ENCODE assay signal across 9 mouse cellular contexts in genomic region chr2:102901828-102902223, GRCm38 (mm10). TPM values are rescaled to one million over a fixed set of nuclear protein-coding genes. Genes with fewer than 3 reads are reported as not detected.
DNase-seq lines count a peak whose midpoint lies in the region; ATAC-seq and TF ChIP-seq lines count a peak whose summit lies in the region.
"Had no signal": no experiment of that assay in that cellular context is flagged by ENCODE, and none has a peak within 500 bp of the region (broad histone marks: within the 10 kb centered on the region; RNA-seq: fewer than 3 reads in every experiment).

No protein-coding gene starts in this region.

- peak overlapping the region; percentile 67 for H3K9ac ChIP-seq in heart, embryonic 15.5 days
- H3K9ac ChIP-seq in hindbrain, embryonic 15.5 days, result no peak overlapping the region
- no peak overlapping the region for H3K9ac ChIP-seq in midbrain, embryonic 13.5 days (replicated peaks)

- DNase-seq in heart, adult 9 months (ENCODE audit: low spot score in 2 of 2), result no peak
- no peak for DNase-seq in cerebellum, adult 18-20 months
- DNase-seq in urinary bladder, postnatal 4 days (ENCODE audit: low spot score in 2 of 2), result no peak
- DNase-seq in layer of hippocampus, postnatal 25 days (ENCODE audit: extremely low spot score in 1 of 2, low spot score in 1 of 2), result no peak
- DNase-seq: cerebellum, adult 11 months had no signal

- no peak for TF ChIP-seq POLR2A in bone marrow, adult 2 months (IDR thresholded peaks at IDR 0.05; ENCODE audit: borderline replicate concordance, control insufficient read depth, low read depth, low read length)

- peak overlapping the region; percentile 84 for H3K27ac ChIP-seq in heart, embryonic 15.5 days
- no peak overlapping the region for H3K27ac ChIP-seq in bone marrow, adult 2 months (ENCODE audit: control insufficient read depth, insufficient read depth, low read depth, low read length, poor library complexity)
- H3K27ac ChIP-seq in hindbrain, embryonic 15.5 days (replicated peaks), result no peak overlapping the region
- no peak overlapping the region for H3K27ac ChIP-seq in midbrain, embryonic 13.5 days

- 12% methylated on average over 3 of the region's 3 CpGs for WGBS in heart, embryonic 15.5 days
- WGBS in bone marrow, adult 2 months, result 42% methylated on average over 3 of the region's 3 CpGs
- 19% methylated on average over 3 of the region's 3 CpGs for WGBS in hindbrain, embryonic 15.5 days
- WGBS in midbrain, embryonic 13.5 days, result 20% methylated on average over 3 of the region's 3 CpGs

- peak overlapping the region; percentile 87 for H3K4me2 ChIP-seq in heart, embryonic 15.5 days
- peak overlapping the region; percentile 67 for H3K4me2 ChIP-seq in hindbrain, embryonic 15.5 days
- peak overlapping the region; percentile 59 for H3K4me2 ChIP-seq in midbrain, embryonic 13.5 days (replicated peaks)

- TF ChIP-seq CTCF in bone marrow, adult 2 months (IDR thresholded peaks at IDR 0.05; ENCODE audit: control insufficient read depth, insufficient read depth, low read length), result no peak

- H3K36me3 ChIP-seq in heart, embryonic 15.5 days, result no peaks in the 10 kb centered on the region
- no peaks in the 10 kb centered on the region for H3K36me3 ChIP-seq in hindbrain, embryonic 15.5 days
- H3K36me3 ChIP-seq in midbrain, embryonic 13.5 days, result no peaks in the 10 kb centered on the region

- no peaks in the 10 kb centered on the region for H3K27me3 ChIP-seq in heart, embryonic 15.5 days
- peaks cover 10% of the 10 kb centered on the region; the same call in 1 of the 2 replicates for H3K27me3 ChIP-seq in hindbrain, embryonic 15.5 days
- peaks cover 15% of the 10 kb centered on the region for H3K27me3 ChIP-seq in midbrain, embryonic 13.5 days

- peak overlapping the region; percentile 71 for H3K4me3 ChIP-seq in heart, embryonic 15.5 days
- peak overlapping the region; percentile 89 for H3K4me3 ChIP-seq in bone marrow, adult 2 months (replicated peaks; ENCODE audit: control insufficient read depth, low read depth, low read length)
- peak overlapping the region; percentile 35 for H3K4me3 ChIP-seq in hindbrain, embryonic 15.5 days
- H3K4me3 ChIP-seq in midbrain, embryonic 13.5 days (replicated peaks), result peak overlapping the region; percentile 34

- H3K9me3 ChIP-seq in heart, embryonic 15.5 days (replicated peaks), result no peaks in the 10 kb centered on the region
- H3K9me3 ChIP-seq in hindbrain, embryonic 15.5 days, result no peaks in the 10 kb centered on the region
- H3K9me3 ChIP-seq in midbrain, embryonic 13.5 days, result no peaks in the 10 kb centered on the region

- peaks cover 44% of the 10 kb centered on the region for H3K4me1 ChIP-seq in heart, embryonic 15.5 days (replicated peaks)
- H3K4me1 ChIP-seq in bone marrow, adult 2 months (ENCODE audit: control insufficient read depth, insufficient read depth, low read length), result peaks cover 3% of the 10 kb centered on the region; the same call in 1 of the 2 replicates
- H3K4me1 ChIP-seq in hindbrain, embryonic 15.5 days (replicated peaks), result peaks cover 7% of the 10 kb centered on the region
- H3K4me1 ChIP-seq in midbrain, embryonic 13.5 days (replicated peaks), result peaks cover 11% of the 10 kb centered on the region

- no peak for ATAC-seq in heart, embryonic 15.5 days (replicated peaks; ENCODE audit: insufficient number of reproducible peaks, insufficient read depth, low FRiP score, low read depth)
- ATAC-seq in hindbrain, embryonic 15.5 days (ENCODE audit: low FRiP score, low read depth), result no peak
- ATAC-seq in midbrain, embryonic 13.5 days, result no peak

RNA-seq across cellular contexts. Expression of gene Cd44, which starts 0.4 kb away (rescaled TPM):
- polyA plus RNA-seq in heart, embryonic 15.5 days (2015; fragmentation: Nextera tagmentation; extraction: Ambion mirVana), result 16.8 and 19.3 TPM in 2 replicates
- 16.4 and 39.6 TPM in 2 replicates for polyA plus RNA-seq in bone marrow, adult 2 months (2011; ENCODE audit: insufficient read depth, insufficient read length, low replicate concordance, missing spikeins)
- 3.8 TPM in 2 replicates for polyA plus RNA-seq in hindbrain, embryonic 15.5 days (2015; fragmentation: Nextera tagmentation; extraction: Ambion mirVana)
- 1.5 and 2.1 TPM in 2 replicates for polyA plus RNA-seq in midbrain, embryonic 13.5 days (2015; fragmentation: Nextera tagmentation; extraction: Ambion mirVana)
- 1 to 10 TPM; 3.7 to 4.0 TPM for total RNA-seq in layer of hippocampus, postnatal 25 days (2021)

Comparison
In these comparisons a context has a peak if more than half of its experiments do, and no peak if none do; other contexts are left out.
1. H3K4me3 ChIP-seq: peak in every context shown above with its lines; median percentile 89 in bone marrow, adult 2 months; 71 in heart, embryonic 15.5 days; 35 in hindbrain, embryonic 15.5 days; 34 in midbrain, embryonic 13.5 days.